Mouse (Mus musculus) common myeloid progenitor, adult 5-6 weeks (primary cell): ENCODE measurements around the gene Prss46. TPM values are rescaled to one million over a fixed set of nuclear protein-coding genes. Genes with fewer than 3 reads are reported as not detected.

ENCODE experiments used
- ATAC-seq: replicated peaks from 2 replicates; pipeline ENCODE4 v1.8.0; 2016; ENCODE audit warnings: low read depth, mild to moderate bottlenecking, moderate TSS enrichment, inconsistent platforms; ENCODE audit not compliant: poor library complexity, severe bottlenecking
- total RNA-seq: library from RNA; stranded (forward); fragments of 200-1000, 187-1606 nt; gene quantifications from 2 replicates; pipeline ENCODE4 v1.2.3, GENCODE M21; 2017

The Prss46 gene
- total RNA-seq, 1 experiment from 2014 or later: not detected

DNA sequence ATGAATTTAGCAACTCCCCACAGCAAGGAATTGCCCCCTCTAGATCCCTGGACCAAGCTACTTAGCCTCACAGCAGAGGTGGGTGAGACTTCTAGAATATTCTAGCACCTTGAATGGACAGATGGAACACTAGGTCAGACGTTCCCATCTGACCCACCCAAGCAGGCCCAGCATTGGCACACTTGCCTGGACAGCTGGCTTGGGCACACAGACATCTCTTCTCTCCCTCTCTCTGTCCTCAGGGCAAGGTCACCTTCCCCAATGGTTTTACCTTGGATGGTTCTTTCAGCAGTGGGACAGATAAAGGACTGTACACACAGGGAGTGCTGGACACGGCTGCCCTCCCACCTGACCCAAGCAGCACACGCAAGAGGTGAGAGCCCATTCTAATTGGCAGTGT is 48.2 kb downstream of the Prss46 start:
- ATAC-seq: no peak

DNA sequence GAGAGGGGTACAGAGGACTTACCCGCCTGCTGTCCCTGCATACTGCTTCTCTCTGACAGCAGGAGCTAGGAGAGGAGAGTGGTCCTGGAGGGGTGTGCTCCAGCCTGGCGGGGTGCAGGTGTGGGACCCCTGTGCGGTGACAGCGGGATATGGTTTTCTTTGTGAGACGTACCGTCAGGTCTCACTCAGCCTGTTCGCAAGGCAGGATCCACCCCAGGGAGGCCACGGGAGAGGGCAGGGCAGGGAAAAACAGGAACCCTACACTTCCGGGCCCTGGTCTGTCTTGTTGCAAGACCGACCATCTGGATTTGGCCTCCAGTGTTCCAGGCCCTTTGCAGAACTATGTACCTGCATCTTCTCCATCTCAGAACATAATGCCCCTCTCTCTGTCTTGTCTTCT is 49.1 kb downstream of the Prss46 start:
- ATAC-seq: no peak

DNA sequence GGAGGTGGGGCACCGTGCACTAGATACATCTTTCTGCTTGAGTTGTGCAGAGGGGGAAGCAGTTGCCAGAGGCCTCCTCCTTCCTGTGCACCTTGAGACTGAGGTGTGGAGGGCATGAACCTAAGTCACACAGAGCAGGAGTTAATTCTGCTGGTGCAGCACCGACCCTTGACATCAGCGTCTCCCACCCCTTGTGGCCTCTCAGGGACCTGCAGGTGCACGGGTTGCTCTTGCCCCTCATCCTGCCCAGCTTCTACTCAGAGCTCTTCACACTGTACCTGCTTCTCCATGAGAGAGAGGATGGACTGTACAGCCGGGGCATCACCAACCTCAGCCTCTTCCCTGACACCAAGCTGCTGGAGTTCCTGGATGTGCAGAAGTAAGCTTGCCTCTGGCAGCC is 51.2 kb downstream of the Prss46 start:
- no peak for ATAC-seq

DNA sequence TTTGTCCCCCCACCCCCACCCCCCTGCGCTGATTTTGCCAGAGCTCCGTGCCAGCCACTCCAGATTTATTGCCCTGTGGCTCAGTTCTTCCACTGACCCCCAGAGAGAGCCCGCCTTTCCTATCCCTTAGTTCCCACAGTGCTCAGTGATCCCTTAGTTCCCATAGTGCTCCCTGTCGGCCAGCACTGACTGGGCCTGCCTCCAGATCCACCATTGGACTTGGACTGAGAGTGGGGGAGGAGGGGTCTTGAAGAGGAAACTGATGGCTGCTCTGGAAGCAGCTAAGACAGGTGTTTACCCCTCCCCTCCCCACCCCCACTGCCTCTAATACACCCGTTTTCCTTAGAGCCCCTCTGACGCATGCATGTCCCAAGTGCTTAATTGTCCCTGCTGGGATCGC is 51.7 kb downstream of the Prss46 start:
- no peak for ATAC-seq

DNA sequence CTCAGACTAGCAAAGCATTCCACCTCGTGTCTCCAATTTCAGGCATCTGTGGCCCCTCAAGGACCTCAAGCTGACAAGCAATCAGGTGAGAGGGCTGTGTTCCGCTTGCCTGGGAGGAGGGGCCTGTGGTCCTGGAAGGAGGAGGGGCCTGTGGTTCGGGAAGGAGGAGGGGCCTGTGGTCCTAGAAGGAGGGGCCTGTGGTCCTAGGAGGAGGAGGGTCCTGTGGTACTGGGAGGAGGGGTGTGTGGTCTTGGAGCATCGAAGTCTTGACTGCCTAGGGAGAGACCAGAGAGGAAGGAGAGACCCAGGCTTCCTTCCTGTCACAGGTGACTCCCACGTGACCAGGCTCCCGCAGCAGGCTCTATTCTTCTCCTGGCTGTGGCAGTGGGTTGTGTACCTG is 52.3 kb downstream of the Prss46 start:
- peak; percentile 76 for ATAC-seq

DNA sequence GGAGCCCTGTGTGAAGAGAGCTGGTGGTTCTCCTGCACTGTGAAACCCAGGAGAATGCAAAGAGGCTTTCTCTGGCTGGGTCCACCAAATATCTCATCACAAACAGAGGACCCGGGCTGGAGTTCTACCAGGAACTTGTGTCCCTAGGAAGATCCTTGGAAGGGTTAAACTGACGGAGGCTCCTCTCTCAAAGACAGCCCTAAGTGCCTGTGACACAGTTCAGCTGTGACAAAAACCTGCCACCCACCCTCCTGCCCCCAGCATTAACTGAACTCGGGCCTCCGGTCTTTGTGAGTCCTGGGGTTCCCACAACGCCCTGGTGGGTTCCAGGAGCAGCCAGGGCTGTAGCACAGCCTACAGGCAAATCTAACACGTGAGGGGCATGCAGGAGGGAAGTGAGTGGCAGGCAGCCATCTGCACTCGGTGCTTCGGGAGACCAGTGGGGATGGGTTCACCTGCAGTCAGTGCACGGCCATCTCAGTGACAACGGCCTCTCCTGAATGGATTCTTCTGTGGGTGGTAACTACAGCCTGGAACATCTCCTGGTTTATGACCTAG is 55.2 kb downstream of the Prss46 start:
- no peak for ATAC-seq

DNA sequence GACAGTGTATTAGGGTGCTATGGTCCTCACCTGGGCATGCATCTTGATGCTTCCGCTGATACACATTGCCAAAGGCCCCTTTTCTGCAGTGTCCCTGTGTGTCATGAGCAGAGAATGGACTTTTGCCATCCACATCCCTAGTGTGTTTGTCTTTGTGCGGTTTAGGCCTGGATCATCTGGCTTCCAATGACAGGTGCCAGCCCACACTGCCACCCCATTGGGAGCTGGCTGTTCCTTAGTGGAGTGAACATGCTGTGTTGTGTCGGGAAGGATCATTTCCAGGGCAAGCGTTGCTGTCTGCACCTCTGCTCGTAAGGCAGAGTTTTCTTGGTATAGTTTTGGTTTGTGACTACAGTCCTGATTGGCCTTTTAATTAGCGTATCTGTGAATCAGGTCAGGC is 56.9 kb downstream of the Prss46 start:
- ATAC-seq: no peak

DNA sequence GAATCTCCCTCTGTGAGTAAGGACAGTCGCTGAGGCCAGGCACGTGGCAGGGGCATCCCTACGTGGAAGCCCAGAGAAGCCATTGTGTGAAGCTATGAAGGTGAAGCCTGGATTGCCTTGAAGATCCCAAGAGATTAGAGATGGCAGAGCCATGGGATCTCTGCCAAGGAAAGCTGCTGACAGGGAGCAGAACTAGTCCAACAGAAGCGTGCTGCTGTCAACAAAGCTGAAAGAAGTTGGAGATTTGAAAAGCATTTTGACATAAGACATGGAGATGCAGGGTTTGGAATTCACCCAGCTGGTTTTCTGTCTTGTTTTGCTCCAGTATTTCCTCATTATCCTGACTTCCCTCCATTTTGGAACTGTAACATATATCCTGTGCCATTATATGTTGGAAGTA is 58.0 kb downstream of the Prss46 start:
- no peak for ATAC-seq

Other genes with a start within 250 kb of the Prss46 start
- gene Nradd, start 220.1 kb upstream of the Prss46 start, total RNA-seq: 2.1 and 5.8 TPM in 2 replicates
- gene Nbeal2, start 190.3 kb upstream of the Prss46 start, total RNA-seq: 8.6 and 19.5 TPM in 2 replicates
- gene Ccdc12, start 188.0 kb upstream of the Prss46 start, total RNA-seq: 88.7 and 112 TPM in 2 replicates
- not detected in 2 replicates for gene Myl3, start 102.6 kb upstream of the Prss46 start, total RNA-seq
- 0.23 TPM in 1 of 2 replicates, not detected in the other for gene Pth1r, start 97.4 kb upstream of the Prss46 start, total RNA-seq
- gene Prss42, start 46.3 kb upstream of the Prss46 start, total RNA-seq: not detected in 2 replicates
- gene Prss44, start 30.5 kb upstream of the Prss46 start, total RNA-seq: not detected in 2 replicates
- not detected in 2 replicates for gene Prss43, start 17.8 kb upstream of the Prss46 start, total RNA-seq
- not detected in 2 replicates for gene Prss45, start 9.9 kb upstream of the Prss46 start, total RNA-seq
- 8.7 and 10.2 TPM in 2 replicates for gene Prss50, start 13.5 kb downstream of the Prss46 start, total RNA-seq
- gene Als2cl, start 35.4 kb downstream of the Prss46 start, total RNA-seq: 0.87 and 3.1 TPM in 2 replicates
- gene Tmie, start 35.6 kb downstream of the Prss46 start, total RNA-seq: 0.23 TPM in 1 of 2 replicates, not detected in the other
- not detected in 2 replicates for gene Fam240a, start 72.4 kb downstream of the Prss46 start, total RNA-seq
- not detected in 2 replicates for gene Tdgf1, start 101.7 kb downstream of the Prss46 start, total RNA-seq
- gene Lrrc2, start 107.0 kb downstream of the Prss46 start, total RNA-seq: 0.32 and 1.7 TPM in 2 replicates
- not detected in 2 replicates for gene Rtp3, start 146.1 kb downstream of the Prss46 start, total RNA-seq
- gene Ltf, start 174.8 kb downstream of the Prss46 start, total RNA-seq: 52.3 and 80.1 TPM in 2 replicates
- 9.6 and 10.5 TPM in 2 replicates for gene Ccrl2, start 213.0 kb downstream of the Prss46 start, total RNA-seq